Mouse (Mus musculus) heart, embryonic 16.5 days (tissue): ENCODE data around the gene Tmem218. TPM values are rescaled to one million over a fixed set of nuclear protein-coding genes. Genes with fewer than 3 reads are reported as not detected.
A peak's percentile ranks its signal among the peaks of the same experiment; 100 is the strongest.

ENCODE experiments used
- ATAC-seq: fragments of 200-750 bp; cut with Nextera tagmentation; replicated peaks from 2 replicates; pipeline ENCODE4 v1.8.0; 2017; ENCODE audit warnings: moderate number of reproducible peaks; ENCODE audit not compliant: insufficient read depth, low FRiP score; ENCODE audit errors: extremely low read depth
- H3K27ac ChIP-seq: fragments of 300-500 bp; sonication (generic); 2 replicates; pipeline ENCODE4 v1.5.1; 2014; ENCODE audit warnings: mild to moderate bottlenecking, low read length, control low read depth, moderate library complexity
- H3K27me3 ChIP-seq: fragments of 300-500 bp; sonication (generic); 2 replicates; pipeline ENCODE4 v1.6.1; 2014; ENCODE audit warnings: low read length, mixed read lengths; ENCODE audit not compliant: control insufficient read depth, insufficient read depth
- H3K36me3 ChIP-seq: fragments of 300-500 bp; sonication (generic); 2 replicates; pipeline ENCODE4 v1.6.1; 2014; ENCODE audit not compliant: control insufficient read depth, insufficient read depth
- H3K4me1 ChIP-seq: fragments of 300-500 bp; sonication (generic); 2 replicates; pipeline ENCODE4 v1.6.1; 2014; ENCODE audit warnings: low read length, mixed read lengths; ENCODE audit not compliant: control insufficient read depth, insufficient read depth
- H3K4me2 ChIP-seq: fragments of 300-500 bp; sonication (generic); 2 replicates; pipeline ENCODE4 v1.6.1; 2014; ENCODE audit warnings: low read depth, mild to moderate bottlenecking, control low read depth, low read length
- H3K4me3 ChIP-seq: fragments of 300-500 bp; sonication (generic); 2 replicates; pipeline ENCODE4 v1.5.1; 2014; ENCODE audit warnings: mild to moderate bottlenecking, control low read depth, low read length
- H3K9ac ChIP-seq: fragments of 300-500 bp; sonication (generic); 2 replicates; pipeline ENCODE4 v1.6.1; 2014; ENCODE audit warnings: low read length, control low read depth
- H3K9me3 ChIP-seq: fragments of 300-500 bp; sonication (generic); replicated peaks from 2 replicates; pipeline ENCODE4 v1.6.1; 2016; ENCODE audit warnings: low read length; ENCODE audit not compliant: control insufficient read depth
- WGBS: fragments of 180-500 bp; shearing (Covaris S2); extraction: QIAGEN DNeasy Blood & Tissue Kit; methylation state at CpG from one replicate; pipeline ENCODE4 v1.1.7; 2014; 5-methylcytosine and 5-hydroxymethylcytosine counted together
- polyA plus RNA-seq: library from polyadenylated mRNA; unstranded; fragments of >200 nt; fragmentation: Nextera tagmentation; extraction: Ambion mirVana; gene quantifications from 2 replicates; pipeline ENCODE4 v1.2.1, GENCODE M21; 2015

Tmem218 gene
- polyA plus RNA-seq, 1 experiment from 2014 or later = 10.5 TPM

DNA sequence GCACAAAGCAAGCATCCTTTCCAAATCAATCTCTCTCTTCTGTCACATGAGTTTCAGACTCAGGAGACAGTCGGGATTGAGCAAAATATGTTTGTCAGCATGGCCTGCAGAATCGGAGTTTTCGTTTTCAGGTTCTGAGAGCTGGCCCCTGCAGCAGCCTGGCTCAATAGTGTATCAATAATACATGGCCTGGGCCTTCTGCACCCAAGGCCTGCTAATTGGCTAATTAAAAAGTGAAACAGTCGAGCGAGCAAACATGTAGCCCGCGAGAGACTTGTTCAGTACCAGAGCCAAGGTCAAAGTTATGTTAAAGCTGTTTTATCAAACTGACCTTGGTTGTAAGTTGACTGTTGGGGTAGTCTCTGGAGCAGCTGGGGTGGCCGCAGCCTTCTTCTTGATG, 12.7 kb downstream of the Tmem218 start:
- Histone ChIP-seq H3K4me2 (no peak overlapping the region), H3K36me3 (0 out of 2 replicates have a peak, but pooled peaks cover 3% of the 10 kb centered on the region), H3K9ac (no peak overlapping the region), H3K27ac (no peak overlapping the region), H3K9me3 (no peaks in the 10 kb centered on the region), H3K4me1 (peaks cover 3% of the 10 kb centered on the region; the same call in 1 of the 2 replicates), H3K27me3 (no peaks in the 10 kb centered on the region), H3K4me3 (no peak overlapping the region)
- no peak for ATAC-seq
- WGBS = 87% methylated on average over 8 of the region's 8 CpGs

DNA sequence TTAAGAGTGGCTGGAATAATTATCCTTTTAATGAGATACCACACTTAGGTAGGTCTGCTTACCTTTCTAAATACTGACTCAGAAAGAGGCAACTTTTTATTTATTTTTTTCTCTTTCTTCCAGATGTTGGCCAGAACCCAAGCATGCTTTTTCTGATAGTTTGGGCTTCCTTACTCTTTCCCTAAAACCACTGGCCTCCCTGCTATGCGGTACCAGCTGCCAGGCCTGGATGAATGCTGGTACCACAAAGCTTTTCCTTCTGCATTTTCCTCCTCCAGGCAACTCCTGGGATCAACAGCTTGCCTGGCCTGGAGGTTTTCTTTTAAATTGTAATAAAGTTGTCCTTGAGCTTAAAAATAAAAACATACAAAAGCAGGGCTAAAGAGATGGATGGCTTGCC, 17.6 kb downstream of the Tmem218 start:
- WGBS = 82% methylated on average over 1 of the region's 1 CpGs
- Histone ChIP-seq H3K4me2 (no peak overlapping the region), H3K27me3 (no peaks in the 10 kb centered on the region), H3K4me1 (peaks cover 8% of the 10 kb centered on the region), H3K27ac (no peak overlapping the region), H3K36me3 (0 out of 2 replicates have a peak, but pooled peaks cover 3% of the 10 kb centered on the region), H3K4me3 (no peak overlapping the region), H3K9ac (no peak overlapping the region), H3K9me3 (no peaks in the 10 kb centered on the region)
- ATAC-seq = no peak

DNA sequence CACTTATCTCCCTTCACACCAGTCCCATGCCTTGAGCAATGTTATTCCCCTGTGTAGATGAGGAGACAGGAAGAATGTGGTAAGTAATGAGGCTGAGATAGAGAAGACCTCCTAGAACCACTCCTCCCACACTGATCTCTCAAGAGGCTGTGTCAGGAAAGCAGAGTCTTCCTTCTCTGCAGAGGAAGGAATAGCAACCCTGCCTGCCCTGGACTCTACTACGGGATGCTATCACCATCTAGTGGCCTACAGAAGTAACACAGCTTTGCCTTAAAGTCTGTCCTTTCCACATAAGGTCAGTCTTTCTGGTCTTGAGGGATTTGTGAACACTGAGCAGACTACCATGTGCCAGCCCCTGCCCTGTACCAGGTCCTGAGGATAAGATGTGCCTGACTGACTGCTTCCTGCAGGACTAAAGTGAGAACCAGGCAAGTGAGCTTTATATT, 21.9 kb downstream of the Tmem218 start:
- no peak overlapping the region for H3K4me3 ChIP-seq
- no peaks in the 10 kb centered on the region for H3K27me3 ChIP-seq
- 0% methylated on average over 1 of the region's 1 CpGs for WGBS
- peaks cover 6% of the 10 kb centered on the region for H3K4me1 ChIP-seq
- H3K36me3 ChIP-seq = no peaks in the 10 kb centered on the region
- ATAC-seq = peak; percentile 66
- no peak overlapping the region for H3K4me2 ChIP-seq
- H3K9me3 ChIP-seq = no peaks in the 10 kb centered on the region
- H3K27ac ChIP-seq = no peak overlapping the region
- no peak overlapping the region for H3K9ac ChIP-seq

DNA sequence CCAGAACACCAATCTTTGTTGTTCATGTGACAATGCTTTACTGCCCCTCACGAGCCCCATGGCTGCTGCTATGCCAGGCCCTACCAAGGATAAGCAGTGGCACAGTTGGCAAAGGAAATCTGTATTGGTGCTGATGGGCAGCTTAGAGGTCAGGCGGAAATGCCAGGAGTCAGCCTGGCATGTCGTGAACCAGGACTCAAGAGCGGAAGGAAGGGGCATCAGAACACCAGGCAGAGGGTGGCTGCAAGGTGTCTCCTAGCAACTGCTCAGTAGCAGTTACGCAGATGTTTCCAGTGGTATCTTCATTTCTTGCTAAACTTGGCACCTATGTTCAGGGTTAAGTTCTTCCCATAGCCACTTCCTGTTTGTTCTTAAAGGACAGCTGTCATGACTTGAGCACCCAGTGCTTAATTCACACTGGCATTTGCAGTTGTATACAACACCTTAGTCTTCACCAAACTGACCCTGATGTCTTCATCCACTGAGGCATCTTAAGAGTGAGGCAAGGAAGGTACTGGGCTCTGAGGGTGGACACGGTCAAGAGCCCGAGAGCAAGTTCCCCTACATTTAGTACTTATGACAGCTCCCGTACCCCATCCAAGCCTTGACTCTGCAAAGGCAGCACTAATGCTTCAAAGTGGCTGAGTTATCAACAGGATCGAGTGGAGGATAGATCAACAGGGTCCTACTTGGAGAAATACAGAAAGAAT, 22.6 kb downstream of the Tmem218 start:
- H3K4me2 ChIP-seq = no peak overlapping the region
- H3K4me3 ChIP-seq = no peak overlapping the region
- ATAC-seq = peak; percentile 17; the same call in 1 of the 2 replicates
- 84% methylated on average over 9 of the region's 9 CpGs for WGBS
- H3K36me3 ChIP-seq = no peaks in the 10 kb centered on the region
- no peaks in the 10 kb centered on the region for H3K27me3 ChIP-seq
- no peaks in the 10 kb centered on the region for H3K9me3 ChIP-seq
- H3K27ac ChIP-seq = peak overlapping the region; percentile 12; the same call in 1 of the 2 replicates
- H3K9ac ChIP-seq = no peak overlapping the region
- peaks cover 5% of the 10 kb centered on the region; the same call in 1 of the 2 replicates for H3K4me1 ChIP-seq

DNA sequence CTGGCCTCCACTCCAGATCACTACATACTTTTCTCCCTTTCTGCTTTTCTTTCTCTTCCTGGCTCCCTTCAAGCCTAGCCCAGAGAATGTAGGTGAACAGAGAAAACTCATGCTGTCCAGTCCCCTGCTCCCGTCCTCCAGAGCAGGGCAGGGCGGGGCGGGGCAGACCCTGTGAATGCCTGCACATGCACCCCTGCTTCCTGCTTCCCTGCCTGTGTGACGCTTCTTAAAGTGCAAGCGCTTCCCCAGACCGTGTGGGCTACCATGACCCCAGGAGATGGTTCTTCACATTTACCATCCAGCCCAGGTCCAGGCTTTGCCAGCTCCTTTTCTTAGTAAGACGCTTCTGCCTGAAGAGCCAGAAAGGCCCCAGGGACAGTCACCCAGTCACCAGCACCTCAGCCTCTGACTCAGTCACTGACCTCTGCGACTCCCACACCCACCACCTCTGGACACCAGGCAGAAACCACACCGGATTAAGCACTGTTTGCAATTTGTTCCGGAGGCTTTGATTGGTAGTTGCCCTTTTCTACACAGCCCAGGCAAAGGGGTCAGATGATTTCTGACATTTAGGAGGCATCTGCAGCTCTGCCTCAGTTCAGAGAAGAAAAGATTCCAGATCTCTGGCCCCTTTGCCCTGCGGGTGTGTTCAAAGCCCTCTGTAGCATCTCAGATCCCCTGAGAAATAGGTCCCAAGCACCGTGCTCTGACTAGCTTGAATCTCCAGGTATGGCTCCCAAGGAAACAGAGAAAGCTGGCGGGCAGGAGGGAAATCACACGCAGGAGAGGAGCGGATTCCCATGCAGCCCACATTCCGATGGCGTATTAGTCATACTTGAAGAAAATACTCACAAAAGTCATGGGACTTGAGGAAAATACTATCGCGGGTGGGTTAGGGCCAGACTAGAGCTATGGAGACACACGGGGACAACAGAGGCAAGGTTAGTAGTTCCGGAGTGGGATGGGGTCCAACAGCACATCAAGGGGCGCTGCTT, 24.5 kb downstream of the Tmem218 start:
- H3K4me1 ChIP-seq = peaks cover 5% of the 10 kb centered on the region; the same call in 1 of the 2 replicates
- H3K9ac ChIP-seq = no peak overlapping the region
- H3K36me3 ChIP-seq = no peaks in the 10 kb centered on the region
- no peak overlapping the region for H3K4me2 ChIP-seq
- H3K27me3 ChIP-seq = no peaks in the 10 kb centered on the region
- no peak for ATAC-seq
- no peaks in the 10 kb centered on the region for H3K9me3 ChIP-seq
- H3K4me3 ChIP-seq = no peak overlapping the region
- no peak overlapping the region for H3K27ac ChIP-seq
- WGBS = 65% methylated on average over 22 of the region's 22 CpGs

DNA sequence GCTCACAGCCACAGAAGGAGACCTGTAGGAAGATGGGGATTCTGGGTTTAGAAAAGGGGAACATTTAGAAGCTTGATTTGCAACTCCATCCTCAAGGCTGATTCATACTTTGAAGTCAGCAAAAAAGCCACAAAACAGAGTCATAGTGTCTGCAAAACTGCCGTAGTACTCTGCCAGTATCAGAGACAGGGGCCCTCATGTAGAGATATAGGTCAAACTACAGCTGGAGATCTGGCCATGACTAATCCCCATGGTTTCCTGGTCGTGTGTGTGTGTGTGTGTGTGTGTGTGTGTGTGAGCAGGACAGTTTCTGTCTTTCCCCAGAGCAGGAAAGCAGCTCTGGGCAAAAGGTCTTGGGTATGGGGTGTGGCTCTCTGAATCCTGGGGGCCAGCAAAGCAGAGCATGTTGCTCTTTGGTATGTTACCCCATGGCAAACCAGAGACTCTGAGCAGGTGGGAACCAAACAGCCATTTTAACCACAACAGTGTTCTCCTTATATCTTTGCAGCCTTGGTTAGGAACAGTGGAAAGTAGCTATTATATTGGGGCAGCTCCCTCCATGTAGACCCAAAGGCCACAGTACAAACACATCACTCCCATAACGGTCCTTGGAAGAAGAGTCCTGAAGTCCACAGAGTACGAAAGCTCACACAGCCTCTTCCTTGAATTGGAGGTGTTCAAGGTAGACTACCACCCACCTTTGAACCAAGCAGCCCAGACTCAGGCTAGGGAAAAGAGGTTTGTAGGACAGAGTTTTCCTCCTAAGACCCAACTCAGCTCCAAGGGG, 28.1 kb downstream of the Tmem218 start:
- no peak overlapping the region for H3K9ac ChIP-seq
- WGBS = 67% methylated on average over 4 of the region's 4 CpGs
- no peaks in the 10 kb centered on the region for H3K9me3 ChIP-seq
- no peaks in the 10 kb centered on the region for H3K36me3 ChIP-seq
- H3K27me3 ChIP-seq = no peaks in the 10 kb centered on the region
- peak overlapping the region; percentile 38; the same call in 1 of the 2 replicates for H3K27ac ChIP-seq
- H3K4me1 ChIP-seq = no peaks in the 10 kb centered on the region
- no peak overlapping the region for H3K4me2 ChIP-seq
- no peak overlapping the region for H3K4me3 ChIP-seq
- ATAC-seq = no peak

DNA sequence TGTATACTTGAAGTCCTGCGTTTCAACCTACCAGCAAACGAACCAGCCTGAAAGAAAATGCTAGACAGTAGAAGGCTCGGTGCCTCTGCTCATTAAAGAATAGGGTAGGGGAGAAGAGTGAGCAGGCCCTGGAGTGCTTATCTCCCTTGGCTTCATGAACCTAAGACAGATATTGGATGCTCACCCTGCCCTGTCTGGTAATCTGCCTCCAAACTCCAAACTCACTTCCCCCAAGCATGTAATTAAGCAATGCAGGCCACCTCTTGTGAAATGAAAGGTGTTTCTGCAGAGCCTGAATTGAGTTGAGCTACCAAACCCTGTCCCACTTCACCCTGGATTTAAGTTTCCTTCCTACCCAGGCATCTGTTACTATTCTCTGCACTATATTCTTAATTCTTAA, 34.7 kb downstream of the Tmem218 start:
- no peak overlapping the region for H3K4me2 ChIP-seq
- ATAC-seq = no peak
- H3K4me1 ChIP-seq = no peaks in the 10 kb centered on the region
- 83% methylated on average over 3 of the region's 3 CpGs for WGBS
- no peak overlapping the region for H3K4me3 ChIP-seq
- H3K27ac ChIP-seq = no peak overlapping the region
- no peaks in the 10 kb centered on the region for H3K36me3 ChIP-seq
- no peak overlapping the region for H3K9ac ChIP-seq
- no peaks in the 10 kb centered on the region for H3K9me3 ChIP-seq
- H3K27me3 ChIP-seq = no peaks in the 10 kb centered on the region

DNA sequence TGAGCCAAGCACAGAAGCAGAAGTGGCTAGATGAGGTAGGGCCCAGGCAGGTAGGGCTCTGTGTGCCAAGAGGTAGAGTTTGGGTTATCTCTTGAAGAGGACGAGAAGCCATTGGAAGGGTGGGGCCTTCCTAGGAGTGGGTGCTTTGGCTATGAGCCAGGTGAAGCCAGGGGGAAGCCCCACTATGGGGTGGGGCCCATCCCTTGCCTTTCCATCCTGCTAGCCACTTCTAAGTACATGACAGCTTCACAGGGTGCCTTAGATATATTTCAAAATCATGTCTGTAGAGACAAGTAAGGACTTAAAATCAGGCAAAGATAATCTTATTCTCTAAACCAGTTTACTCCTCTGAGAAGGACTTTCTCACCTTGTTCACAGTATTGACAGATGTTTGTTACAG, 36.6 kb downstream of the Tmem218 start:
- no peaks in the 10 kb centered on the region for H3K27me3 ChIP-seq
- peaks cover 6% of the 10 kb centered on the region for H3K4me1 ChIP-seq
- H3K4me3 ChIP-seq = no peak overlapping the region
- no peak overlapping the region for H3K9ac ChIP-seq
- no peak overlapping the region for H3K4me2 ChIP-seq
- ATAC-seq = no peak
- H3K9me3 ChIP-seq = no peaks in the 10 kb centered on the region
- 73% methylated on average over 1 of the region's 1 CpGs for WGBS
- no peak overlapping the region for H3K27ac ChIP-seq
- no peaks in the 10 kb centered on the region for H3K36me3 ChIP-seq
